Mouse (Mus musculus) monocyte, adult 5-6 weeks (primary cell): ENCODE measurements around the gene Pam. TPM values are rescaled to one million over a fixed set of nuclear protein-coding genes. Genes with fewer than 3 reads are reported as not detected.

Source experiments
- ATAC-seq: fragments of 153-309, 156-312 bp; replicated peaks from 2 replicates; pipeline ENCODE4 v1.8.0; 2017; ENCODE audit warnings: mild to moderate bottlenecking; ENCODE audit not compliant: low TSS enrichment, insufficient number of reproducible peaks, severe bottlenecking, poor library complexity, low FRiP score
- total RNA-seq: library from RNA; stranded (forward); fragments of 200-1000, 200-491, 200-594 nt; gene quantifications from 3 replicates; pipeline ENCODE4 v1.2.3, GENCODE M21; 2017

Pam gene
- total RNA-seq, 1 experiment from 2014 or later: 22.0 TPM

DNA sequence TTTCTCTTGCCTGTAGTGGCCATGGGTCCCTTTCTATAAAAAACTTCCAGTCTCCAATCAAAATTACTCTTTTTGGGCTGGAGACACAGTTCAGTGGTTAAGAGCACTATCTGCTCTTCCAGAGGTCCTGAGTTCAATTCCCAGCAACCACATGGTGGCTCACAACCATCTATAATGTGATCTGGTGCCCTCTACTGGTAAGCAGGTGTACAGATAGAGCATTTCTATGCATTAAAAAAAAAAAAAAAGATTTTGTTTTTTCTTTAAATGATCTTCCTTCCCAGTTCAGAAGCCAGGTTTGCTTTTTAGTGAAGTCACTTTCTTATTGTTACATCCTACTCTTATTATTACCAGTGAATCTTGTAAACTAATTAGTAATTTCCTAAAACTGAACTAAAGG, 218.4 kb downstream of the Pam start:
- no peak for ATAC-seq

DNA sequence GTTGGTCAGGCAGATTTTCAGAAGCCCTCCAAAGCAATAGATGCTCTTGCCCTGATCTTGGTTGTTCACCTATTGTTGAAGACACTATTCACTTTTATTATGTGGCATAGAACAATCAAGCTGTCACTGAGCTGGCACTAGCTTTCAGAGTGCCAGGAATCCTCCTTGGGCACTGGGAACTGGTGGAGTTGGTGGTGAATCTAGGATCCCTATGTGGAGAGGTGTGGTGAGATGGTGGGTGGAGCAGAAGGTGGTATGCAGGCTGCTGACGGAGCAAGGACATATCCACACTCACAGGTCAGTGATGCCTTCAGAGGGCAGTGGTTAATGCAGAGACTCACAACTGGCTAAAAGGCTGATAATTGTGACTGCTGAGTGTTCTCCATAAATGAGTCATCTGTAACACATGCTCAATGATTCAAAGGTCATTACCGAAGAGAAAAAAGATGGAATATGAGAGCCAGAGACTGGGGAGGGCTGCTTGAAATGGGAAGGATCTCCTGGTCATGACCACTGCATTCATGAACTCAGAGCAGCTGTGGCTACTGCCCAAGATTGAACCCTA, 221.9 kb downstream of the Pam start:
- no peak for ATAC-seq

DNA sequence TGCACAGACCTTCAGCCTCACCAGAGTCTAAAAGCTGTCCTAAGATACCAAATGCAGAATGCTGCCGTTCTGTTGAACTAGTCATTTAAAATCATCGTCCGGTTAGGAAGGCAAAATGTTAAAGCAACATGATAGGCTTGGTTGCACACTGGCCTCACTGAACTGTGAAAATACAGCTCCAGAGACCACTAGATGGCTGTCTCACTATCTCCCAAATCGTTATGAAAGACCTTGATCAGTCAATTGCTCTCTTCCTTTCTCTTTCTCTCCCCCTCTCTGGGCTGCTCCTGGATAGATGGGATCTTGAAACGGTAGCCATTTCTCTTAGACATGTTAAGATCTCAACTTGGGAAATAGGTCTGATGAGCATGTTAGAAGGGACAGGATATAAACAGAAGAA, 223.0 kb downstream of the Pam start:
- no peak for ATAC-seq

DNA sequence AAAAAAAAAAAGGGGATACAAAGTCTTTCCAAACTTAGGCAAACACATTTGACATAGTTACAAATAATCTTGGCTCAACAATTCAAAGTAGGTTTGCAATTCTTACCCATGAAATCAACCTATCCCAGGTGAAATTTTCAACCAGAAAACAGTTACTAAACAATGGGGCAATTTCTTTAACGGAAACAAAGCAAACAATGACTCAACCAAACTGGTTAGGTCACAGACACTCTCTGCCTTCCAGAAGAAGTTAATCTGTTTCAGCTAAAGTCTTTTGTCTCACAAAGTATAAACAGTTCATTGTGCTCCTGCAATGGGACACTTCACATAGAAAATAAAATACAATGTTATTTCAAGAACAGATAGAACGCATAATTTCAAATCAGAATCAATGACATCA, 223.4 kb downstream of the Pam start:
- ATAC-seq: no peak

DNA sequence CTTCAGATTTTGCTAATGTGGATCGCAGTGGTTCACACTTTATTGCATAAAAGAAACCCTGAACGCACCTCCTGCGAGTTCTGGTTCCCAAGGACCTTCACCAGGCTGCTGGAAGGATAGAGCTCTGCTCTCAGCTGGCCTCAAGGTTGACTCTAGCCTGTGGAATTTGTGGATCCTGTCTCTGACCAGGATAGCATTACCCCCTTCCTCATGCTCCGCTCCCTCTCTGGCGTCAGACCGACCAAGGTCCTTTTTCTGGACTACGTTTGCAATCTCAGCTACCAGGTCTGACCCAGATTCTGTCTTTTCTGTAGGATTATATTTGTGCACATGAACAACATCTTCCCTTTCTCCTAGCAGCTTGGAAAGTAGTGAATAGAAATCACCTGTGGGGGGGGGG, 231.3 kb downstream of the Pam start:
- no peak for ATAC-seq

DNA sequence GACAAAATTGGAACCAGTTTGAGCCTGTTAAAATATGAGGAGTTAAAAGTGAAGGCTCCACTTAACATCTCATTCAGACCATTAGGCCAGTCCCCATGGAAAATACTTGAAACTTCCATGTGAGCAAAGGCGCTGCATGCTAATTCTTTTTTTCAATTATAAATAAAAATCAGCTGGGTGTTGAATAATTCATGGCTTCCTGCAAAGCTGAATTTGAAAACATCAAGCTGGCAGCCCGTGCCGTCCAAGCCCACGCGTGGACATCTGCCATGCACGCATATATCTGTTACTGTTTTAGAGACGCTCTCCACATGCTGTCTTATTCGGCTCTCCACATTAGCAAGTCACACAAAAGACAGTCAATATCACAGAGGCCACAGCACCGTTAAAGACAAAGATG, 232.3 kb downstream of the Pam start:
- ATAC-seq: no peak

DNA sequence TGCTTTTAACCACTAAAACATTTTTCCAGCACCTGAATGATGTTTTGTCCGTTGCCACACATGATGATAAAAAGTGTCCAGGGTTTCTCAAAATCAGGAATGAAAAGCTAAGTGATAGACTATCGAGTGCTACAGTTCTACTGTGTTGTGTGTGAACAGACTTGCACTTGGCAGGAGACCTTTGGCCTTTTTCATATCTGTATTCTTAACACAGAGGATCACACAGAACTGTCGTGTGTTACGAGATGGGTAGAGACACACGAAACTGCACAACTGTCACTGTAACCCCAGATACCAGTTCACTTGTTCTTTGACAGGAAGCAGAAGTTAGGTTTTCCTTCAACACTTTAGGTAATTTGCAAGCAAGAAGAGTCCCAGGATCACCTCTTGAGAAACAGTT, 232.7 kb downstream of the Pam start:
- no peak for ATAC-seq

DNA sequence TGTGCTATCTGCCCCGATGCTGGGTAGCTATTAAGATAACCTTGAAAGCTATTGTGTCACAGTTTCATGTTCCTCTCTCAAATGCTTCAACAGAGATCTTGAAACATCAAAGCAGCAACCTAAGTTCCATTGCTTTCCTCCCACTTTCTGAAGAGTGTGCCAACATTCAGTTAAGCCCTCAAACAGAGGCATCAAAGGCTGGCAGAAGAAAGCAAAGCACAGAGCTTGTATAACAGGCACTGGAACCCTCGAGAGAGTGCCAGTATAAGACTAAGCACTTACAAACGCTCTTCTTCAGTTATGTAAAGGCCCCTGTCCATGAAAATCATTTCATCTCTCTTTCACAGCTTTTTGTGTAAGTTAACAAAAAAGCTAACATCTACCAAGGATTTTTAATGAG, 241.2 kb downstream of the Pam start:
- no peak for ATAC-seq

DNA sequence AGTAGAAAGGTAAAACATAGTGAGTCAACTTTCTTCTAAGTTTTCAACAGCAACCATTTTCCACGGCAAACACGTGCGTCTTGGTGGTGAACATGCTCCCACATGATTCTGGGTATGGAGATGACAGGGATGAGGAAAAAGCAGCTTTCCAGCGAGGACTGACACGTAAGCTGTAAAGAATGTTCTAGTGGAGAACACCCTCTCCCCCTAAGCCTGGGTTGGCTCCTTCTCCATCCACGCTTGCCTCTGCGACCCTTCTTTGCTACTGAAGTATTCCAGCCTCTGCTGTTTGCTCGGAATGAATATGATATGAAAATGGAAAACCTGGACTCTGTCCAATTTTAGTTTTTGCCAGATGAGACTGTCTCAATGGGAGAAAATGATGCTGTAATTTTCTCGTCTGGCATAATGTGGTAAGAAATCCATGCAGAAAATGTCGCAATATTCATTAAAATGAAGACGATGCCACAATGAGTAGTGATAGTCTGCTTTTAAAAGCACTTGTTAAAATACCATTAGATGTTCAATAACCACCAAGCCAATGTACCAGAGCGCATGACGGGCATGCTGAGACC, 243.8 kb downstream of the Pam start:
- no peak for ATAC-seq

DNA sequence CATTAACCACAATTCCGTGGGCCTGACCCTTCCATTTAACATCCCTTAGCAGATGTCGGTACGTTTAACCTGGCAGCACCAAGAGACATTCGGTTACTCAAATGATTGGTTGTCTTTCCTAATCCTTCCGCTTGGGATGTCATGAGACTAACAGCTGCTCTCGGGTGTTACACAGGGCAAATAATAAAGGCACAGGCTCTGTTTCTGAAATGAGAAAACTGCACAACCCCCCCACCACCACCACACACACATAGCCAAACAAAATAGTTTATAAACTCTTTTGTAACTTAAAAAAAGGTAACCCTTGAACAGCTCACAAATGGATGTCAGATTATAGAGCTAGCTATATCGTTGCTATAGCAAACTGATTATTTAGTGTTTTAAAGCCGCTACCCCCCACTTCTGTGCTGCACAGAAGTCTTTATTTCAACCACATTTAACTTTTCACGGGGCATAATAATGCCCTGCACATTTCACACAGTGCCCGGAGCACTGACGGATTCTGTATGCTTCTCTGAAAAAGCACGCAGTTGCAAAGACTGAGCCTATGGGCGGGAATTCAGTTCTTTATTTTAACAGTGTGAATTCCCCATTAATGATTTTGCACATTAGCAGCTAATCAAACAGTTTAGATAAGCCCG, 246.7 kb downstream of the Pam start:
- no peak for ATAC-seq

DNA sequence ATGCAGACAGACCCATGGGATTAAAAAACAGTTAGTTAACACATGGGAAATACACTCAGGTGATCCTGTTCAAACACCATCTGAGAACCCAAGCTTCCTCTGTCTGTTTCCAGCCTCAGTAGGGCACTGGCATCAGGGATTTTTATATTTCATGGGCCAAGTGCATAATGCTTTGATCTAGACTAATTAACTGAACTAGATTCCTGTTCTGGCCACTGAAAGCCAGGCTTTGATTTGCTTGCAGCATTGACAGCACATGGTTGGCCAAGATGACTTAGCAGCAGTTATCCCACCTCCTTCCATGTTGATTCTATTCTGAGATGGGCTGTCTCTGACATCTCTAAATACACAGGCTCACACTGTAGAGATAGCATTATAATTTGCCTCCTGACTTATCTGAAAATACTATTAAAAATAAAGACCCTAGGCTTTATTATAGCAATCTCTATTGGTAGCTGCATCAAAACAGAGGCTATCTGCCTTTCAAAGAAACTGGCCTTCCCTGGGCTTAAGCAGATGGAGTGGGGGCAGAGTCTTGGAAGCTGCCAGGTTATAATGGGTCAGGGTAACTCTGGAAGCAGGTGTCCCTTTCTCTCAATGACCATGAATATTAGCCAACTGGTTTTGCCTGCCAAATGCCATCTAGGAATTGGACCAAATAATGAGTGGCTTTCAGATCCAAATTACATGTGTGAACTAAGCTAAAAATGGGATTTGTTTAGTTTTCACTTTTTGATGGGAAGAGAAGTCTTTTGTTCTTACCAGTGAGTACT, 252.0 kb downstream of the Pam start:
- ATAC-seq: no peak

DNA sequence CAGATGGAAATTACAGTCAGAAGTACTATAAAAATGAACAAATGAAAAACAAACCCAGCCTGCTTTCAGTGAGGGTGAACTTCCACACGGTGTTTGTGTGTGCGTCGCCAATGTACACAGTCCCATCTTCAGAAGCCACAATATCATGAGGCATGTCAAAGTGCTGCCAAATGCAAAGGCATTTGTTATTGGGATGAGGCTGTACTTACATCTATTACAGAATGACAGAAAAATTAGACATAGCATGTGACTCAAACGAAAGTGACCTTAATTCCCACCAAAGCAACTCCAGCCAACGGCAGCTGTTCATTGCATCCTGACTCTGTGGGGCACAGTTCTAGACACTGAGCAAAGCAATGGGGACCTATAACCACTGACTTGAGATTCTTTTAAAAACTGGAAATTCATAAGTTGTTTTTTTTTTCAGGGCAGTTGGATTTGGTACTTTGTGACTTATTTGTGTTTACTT, 261.1 kb downstream of the Pam start:
- no peak for ATAC-seq

DNA sequence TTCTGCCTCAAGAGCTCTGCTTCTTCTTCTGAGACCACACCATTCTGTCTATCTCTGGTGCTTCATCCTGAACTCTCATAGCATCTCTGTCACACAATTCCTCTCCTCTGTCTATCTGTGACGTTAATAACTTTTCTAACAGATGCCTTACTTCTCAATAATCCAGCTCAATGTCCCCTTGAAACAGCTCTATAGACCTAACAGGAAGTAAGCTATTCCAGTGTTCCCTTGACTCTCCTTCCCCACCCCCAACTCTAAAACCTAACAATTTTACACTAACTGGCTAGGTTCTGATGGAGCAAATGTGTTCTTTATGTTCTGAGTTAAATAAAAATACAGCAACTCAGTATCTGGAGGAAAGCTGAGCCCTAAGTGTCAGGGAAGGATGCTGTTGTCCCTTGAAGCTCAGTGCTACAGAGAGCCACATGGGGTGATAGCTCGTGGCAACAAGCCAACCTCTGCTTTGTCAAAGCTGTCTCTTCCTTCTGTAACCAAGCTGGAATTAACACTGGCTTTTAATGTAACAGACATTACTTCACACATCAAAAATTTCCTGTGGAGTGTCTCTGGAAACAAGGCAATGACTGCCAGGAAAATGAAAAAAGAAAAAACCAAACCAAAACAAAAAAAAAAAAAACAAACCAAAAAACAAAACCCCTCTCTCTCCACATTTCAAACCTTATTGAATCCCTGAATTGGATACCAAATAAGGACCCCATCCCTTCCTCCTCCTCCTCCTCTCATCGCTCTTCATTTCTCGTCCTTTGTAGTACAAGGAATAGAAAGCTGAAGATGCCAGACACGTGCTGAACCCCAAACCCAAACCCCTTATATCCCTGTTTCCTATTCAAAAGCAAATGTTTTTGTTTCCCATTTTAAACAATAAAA, 261.7 kb downstream of the Pam start:
- ATAC-seq: no peak

DNA sequence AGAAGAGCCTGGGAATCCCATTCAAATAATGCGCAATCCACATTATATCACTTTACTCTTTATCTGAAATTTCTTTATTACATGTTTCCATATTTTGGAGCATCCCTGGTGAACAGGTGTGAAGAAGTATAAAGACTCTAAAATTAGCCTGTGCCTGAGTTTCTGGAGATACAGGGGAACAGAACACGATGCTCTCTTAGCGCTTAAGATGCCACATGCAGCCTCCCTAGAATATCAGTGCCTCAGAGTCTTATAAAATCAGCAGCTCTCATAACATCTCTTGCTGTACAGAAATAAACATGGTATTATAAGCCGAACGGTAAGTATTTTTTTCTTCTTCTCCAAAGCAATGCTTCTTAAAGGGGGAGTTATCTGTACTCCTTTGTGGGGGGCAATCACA, 267.4 kb downstream of the Pam start:
- ATAC-seq: no peak

DNA sequence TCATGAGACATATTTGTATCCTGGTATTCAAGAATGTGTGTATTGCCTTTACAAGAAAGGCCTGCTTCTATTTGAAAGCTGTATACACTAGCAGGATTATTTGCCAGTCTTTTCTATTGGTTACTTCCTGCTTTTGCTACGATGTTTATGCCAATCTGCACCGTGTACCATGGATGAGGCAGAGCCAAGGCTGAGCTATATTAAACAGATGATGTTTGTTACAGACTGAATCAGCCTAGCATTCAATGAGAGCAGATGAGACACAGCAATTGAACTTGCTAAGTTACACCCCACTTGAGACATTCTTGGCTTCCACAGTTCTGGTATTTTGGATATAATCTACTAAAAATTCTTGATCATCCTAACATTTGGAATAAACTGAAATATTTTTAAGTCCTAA, 267.9 kb downstream of the Pam start:
- no peak for ATAC-seq

DNA sequence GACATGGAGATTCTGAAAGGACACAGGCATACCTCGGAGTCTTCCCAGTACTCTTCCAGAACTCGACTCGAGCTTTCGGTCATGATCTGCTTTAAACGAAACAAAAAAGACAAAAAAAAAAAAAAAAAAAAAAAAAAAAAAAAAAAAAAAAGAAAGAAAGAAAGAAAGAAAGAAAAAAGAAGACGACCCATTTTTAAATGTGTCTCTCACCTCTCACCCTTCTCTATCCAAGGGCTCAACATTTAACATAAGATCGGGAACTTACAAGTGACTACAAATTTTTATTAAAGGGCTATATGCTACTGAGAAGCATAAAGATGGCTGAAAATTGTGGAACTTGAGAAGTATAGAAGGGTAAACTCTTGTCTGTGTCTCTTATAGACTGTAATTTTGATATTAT, 272.5 kb downstream of the Pam start:
- no peak for ATAC-seq

DNA sequence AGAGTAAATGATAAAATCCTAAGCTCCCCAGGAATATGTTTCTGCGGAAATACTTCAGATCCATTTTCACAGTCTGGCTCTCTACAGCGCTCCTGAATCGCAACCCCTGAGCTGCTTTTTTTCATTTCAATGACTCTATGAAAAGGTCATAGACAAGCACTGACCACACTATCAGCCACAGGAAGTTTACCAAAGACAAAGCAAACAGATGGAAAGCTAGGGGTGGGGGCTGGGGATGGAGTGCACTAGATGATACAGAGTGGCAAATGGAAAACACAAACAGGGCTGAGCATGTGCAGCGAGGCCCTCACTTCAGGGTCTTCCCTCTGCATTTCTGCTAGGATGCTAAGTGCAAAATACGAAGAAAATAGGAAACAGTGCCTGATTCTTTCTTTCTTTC, 273.2 kb downstream of the Pam start:
- no peak for ATAC-seq

DNA sequence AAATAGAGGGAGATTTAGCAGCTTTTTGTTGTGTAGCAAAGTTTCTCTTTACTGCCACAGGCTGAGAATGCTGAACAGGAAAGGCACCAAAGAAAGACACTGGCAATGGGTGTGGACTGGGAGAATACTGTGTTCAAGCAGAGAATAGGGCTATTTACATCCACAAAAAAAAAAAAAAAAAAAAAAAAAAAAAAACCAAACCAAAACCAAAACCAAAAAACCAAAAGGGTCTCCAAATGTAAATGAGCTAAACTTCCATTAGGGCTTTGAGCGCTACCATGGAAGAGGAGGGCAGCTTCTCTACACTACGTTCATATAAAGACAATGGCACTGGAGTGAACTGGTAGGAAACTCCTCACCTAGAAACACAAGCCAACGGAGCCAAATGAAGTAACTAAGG, 274.2 kb downstream of the Pam start:
- no peak for ATAC-seq
